Mouse (Mus musculus) lung, postnatal 25 days (tissue): Measurements from ENCODE around the gene Smyd3.

ENCODE experiments used
- DNase-seq: peaks from one replicate; pipeline ENCODE4 v3.0.0; 2022; ENCODE audit warnings: low spot score

The Smyd3 gene

GRCm38 (mm10) chr1:179458987-179459368 is 58.9 kb downstream of the Smyd3 start:
- peak; percentile 12 for DNase-seq

- DNase-seq, result peak; percentile 47
Measured at GRCm38 (mm10) chr1:179458236-179458986, 59.4 kb downstream of the Smyd3 start.

- DNase-seq, result no peak
Measured at GRCm38 (mm10) chr1:179454600-179454999, 63.2 kb downstream of the Smyd3 start.

- no peak for DNase-seq
Measured at GRCm38 (mm10) chr1:179451211-179451610, 66.6 kb downstream of the Smyd3 start.

- DNase-seq, result no peak
Measured at GRCm38 (mm10) chr1:179446845-179447212, 71.0 kb downstream of the Smyd3 start.

GRCm38 (mm10) chr1:179446127-179446844 is 71.6 kb downstream of the Smyd3 start:
- DNase-seq, result no peak

GRCm38 (mm10) chr1:179443835-179444234 is 74.0 kb downstream of the Smyd3 start:
- no peak for DNase-seq

GRCm38 (mm10) chr1:179443423-179443822 is 74.4 kb downstream of the Smyd3 start:
- DNase-seq, result no peak

- no peak for DNase-seq
Measured at GRCm38 (mm10) chr1:179436596-179436995, 81.2 kb downstream of the Smyd3 start.

- peak; percentile 8 for DNase-seq
Measured at GRCm38 (mm10) chr1:179434443-179435260, 83.2 kb downstream of the Smyd3 start.

- DNase-seq, result no peak
Measured at GRCm38 (mm10) chr1:179433828-179434227, 84.0 kb downstream of the Smyd3 start.

- DNase-seq, result no peak
Measured at GRCm38 (mm10) chr1:179433355-179433754, 84.5 kb downstream of the Smyd3 start.

- DNase-seq, result no peak
Measured at GRCm38 (mm10) chr1:179430077-179430476, 87.8 kb downstream of the Smyd3 start.

- no peak for DNase-seq
Measured at GRCm38 (mm10) chr1:179424879-179425472, 92.9 kb downstream of the Smyd3 start.

GRCm38 (mm10) chr1:179419091-179419490 is 98.8 kb downstream of the Smyd3 start:
- DNase-seq, result no peak

GRCm38 (mm10) chr1:179408086-179408485 is 109.8 kb downstream of the Smyd3 start:
- no peak for DNase-seq

GRCm38 (mm10) chr1:179400835-179401234 is 117.0 kb downstream of the Smyd3 start:
- no peak for DNase-seq

- no peak for DNase-seq
Measured at GRCm38 (mm10) chr1:179398639-179399038, 119.2 kb downstream of the Smyd3 start.

- DNase-seq, result no peak
Measured at GRCm38 (mm10) chr1:179386237-179386975, 131.4 kb downstream of the Smyd3 start.

- no peak for DNase-seq
Measured at GRCm38 (mm10) chr1:179385691-179386090, 132.2 kb downstream of the Smyd3 start.

- DNase-seq, result no peak
Measured at GRCm38 (mm10) chr1:179384296-179384695, 133.5 kb downstream of the Smyd3 start.

- no peak for DNase-seq
Measured at GRCm38 (mm10) chr1:179378102-179378501, 139.7 kb downstream of the Smyd3 start.
